Mouse (Mus musculus): ENCODE results near the gene Kcna1.
A peak's percentile ranks its signal among the peaks of the same experiment; 100 is the strongest.

The Kcna1 gene

DNA sequence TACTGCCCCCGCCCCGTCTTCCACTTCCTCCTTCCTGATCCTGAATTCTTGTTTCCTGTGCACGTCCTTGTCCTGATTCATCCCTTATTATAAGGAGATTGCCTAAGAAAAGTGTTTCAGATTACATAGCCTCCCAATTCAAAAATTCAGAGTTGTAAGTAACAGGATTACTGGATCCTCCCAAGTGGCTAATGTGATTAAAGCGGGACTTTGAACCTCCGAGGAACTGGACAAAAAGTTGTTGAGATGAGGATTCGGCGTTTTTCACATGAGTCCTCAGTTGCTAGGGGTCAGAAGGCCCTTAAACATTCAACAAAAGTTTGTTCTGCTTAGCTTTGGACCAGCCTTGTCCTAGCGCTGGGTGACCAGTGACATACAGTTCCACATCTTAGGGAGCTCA is at the start of gene Kcna1:
TSS of gene Kcna1 (minus strand) at position 4 of the 400 bp plus-strand sequence.
- ATAC-seq (ENCODE audit: insufficient number of reproducible peaks, low FRiP score, low TSS enrichment): no peak

DNA sequence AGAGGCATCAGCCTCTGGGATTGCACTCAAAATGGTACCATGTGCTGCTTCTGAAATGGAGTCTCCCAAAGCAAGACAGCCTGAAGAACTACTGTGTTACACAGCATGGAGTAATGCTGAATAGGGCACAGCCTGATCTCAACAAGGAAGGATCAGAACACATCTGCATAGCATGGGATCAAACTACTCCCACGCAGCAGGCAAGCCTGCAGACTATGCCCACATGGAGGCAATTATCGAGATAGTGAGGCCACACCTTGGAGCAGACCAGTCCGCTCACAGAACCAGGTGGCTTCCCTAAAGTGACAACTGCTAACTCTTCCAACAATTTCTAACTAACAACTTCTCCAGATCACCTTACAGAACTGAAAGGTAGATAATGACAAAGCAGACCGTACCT is 40.9 kb upstream of the Kcna1 start:
- no peak for ATAC-seq (ENCODE audit: insufficient number of reproducible peaks, low FRiP score, low TSS enrichment)

DNA sequence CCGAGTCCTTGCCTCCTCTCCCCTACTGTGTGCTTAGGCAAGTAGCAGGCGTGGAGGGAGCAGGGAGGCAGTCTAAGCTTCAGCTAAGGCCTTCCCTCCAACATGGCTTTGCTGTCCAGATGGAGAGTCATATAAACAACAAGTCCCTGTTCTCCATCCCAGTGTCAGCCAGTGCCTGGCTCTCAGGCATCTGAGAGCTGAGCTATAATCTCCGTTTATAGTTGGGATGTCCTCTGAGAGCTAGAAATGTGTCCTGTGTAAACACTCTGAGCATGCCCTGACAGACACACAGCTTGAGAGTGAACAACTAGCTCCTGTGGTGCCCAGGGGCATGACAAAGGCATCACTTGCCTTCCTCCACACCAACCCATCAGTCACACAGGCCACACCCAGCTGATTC is 39.0 kb upstream of the Kcna1 start:
- no peak for ATAC-seq (ENCODE audit: insufficient number of reproducible peaks, low FRiP score, low TSS enrichment)

DNA sequence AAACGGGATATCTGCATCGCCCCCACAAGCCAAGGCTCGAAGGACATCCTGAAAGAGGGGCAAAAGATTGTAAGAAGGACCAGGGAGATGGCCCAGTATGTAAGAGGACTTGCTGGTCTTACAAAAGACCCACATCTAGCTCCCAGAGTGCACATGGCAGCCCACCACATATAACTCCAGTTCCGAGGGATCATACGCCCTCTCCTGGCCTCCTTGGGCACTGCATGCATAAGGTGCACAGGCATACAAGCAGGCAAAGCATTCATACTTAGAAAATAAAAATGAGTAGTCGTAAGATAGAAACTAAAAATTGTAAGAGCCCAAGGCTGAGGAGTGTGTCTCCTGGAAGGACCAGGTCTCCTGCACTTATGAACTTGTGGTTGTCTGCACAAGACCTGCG is 32.8 kb upstream of the Kcna1 start:
- no peak for ATAC-seq (ENCODE audit: insufficient number of reproducible peaks, low FRiP score, low TSS enrichment)

DNA sequence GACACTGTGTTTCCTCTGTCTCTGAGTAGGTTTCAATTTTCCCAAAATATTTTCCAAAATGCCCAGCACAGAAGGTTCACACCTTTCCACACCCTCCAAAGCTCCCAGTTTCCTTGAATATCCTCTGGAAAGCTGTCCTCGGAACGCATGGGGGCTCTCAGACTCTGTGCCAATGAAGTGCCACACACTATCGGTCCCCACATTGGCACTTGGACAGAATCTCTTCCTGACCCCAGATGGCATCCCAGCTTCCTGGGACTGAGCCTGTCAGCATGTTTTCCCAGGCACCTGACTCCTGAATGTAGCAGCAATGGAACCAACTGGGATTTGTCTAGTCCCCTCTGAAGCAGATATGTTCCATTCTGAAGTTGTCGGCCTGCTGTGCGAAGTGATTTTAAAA is 20.8 kb upstream of the Kcna1 start:
- ATAC-seq (ENCODE audit: insufficient number of reproducible peaks, low FRiP score, low TSS enrichment): peak; percentile 82

DNA sequence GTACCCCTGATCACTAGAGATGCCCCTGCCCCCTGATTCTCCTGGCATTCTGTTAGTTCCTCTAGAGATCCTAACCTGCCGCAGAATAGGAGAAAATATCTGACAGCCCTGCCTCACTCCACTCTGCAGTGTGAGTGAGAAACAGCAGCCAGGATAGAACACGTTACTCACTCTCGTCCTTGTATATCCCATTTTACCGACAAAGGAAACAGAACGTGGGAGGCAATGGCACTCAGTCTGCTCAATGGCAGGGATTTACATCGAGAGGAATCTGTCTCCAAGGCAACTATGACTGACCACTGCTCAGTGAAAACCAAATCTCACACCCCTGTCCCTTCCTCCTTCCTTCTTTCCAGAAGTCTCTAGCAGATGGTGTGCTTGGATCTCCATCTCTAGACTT is 19.9 kb upstream of the Kcna1 start:
- no peak for ATAC-seq (ENCODE audit: insufficient number of reproducible peaks, low FRiP score, low TSS enrichment)

DNA sequence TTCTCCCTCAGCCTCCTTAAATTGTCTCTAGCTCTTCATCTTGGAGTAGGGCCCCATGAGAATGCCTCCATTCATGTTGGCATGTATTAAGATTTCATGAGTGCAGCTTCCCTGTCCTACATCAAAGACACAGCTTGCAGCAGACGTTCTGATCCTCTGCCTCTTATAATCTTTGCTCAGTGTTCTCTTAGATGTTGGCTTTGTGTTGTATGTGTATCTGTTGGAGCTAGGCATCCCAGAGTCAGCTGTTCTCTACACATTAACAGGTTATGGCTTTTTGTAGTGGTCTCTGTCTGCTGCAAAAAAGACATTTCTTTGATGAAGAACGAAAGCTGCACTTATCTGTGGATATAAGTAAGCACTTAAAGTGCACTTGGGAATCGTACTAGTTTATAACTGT is 18.4 kb upstream of the Kcna1 start:
- no peak for ATAC-seq (ENCODE audit: insufficient number of reproducible peaks, low FRiP score, low TSS enrichment)

DNA sequence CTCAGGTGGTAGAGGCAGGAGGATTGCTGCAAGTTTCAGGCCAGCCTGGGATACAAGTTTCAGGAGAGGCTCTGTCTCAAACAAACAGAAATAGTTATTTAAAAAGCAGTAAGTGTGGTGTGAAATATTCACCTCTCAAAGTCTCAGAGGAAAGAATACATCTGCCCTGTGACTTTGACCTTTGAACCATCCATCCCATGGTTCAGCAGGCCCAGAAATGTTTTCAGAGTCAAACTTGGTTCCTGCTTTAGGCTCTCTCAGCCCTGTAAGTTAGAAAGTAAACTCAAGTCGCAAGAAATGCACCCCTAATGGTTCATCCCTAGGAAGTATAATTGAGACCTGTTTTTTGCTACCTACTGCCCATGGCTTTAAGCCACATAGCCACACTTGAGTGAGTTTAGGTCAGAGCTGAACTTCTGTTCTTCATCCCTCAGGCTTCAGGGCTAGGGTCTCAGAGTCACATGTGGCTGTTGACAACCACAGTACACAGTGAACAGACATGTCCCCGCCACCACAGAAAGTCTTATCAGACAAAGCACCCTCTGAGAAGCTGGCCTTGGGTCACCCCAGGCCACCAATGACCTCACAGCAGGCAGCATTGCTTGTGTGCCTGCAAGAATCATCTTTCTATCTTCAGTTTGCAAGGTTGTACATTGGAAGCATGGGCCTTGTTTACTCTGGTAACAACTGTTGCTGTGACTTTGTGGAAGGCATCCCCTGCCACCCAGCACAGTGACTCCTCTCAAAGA is 11.6 kb upstream of the Kcna1 start:
- ATAC-seq (ENCODE audit: insufficient number of reproducible peaks, low FRiP score, low TSS enrichment): no peak

DNA sequence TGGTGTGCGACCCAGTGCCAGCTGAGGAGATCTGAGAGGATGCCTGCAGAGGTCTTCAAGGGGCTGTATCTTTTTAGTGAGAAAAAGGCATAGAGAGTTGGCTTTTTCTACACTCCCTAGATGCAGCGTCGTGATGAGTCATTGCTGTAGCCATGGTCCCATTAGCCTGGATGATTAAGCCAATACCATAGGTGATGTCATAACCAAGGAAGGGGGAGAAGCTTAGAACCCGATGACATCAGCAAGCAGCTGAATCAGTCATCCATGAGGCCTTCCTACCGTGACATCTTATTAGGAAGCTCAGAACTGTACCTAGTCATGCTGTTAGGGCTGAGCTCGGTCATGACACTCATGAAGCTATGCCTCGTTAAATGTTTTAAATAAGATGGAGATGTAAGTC is 7.4 kb upstream of the Kcna1 start:
- no peak for ATAC-seq (ENCODE audit: insufficient number of reproducible peaks, low FRiP score, low TSS enrichment)

DNA sequence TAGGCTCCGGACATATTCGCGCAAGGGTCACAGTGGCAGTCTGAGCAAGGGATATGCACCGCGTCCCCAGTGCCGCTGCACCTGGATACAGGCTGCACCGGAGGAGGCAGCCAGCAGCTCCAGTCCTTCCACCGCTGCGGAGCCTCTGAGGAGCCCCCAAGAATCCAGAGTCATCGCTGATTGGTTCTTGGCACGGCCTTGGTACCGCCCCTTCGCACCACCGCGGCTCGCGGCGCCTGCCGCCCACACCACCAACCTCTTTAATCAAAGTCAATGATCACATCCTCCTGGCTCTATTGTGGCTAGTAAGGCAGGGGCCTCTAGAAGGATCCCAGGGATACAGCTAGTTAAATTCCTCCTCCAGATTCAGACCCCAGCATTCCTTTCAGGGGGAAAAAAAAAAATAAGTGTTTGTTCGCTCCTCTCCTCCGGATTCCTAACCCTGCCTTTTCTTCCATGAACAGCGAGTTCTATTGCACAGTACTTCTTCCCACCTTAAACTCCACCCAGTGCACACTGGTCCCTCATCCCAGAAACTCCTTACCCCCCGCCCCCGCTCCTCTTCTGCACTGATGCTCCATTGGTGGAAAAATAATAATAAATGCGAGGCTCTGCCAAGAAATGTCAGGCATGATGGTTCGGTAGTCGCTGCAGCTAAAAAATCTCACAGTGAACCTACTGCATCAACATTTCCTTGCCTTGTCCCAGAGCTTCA is 383 bp downstream of the Kcna1 start:
- peak; percentile 68 for ATAC-seq (ENCODE audit: insufficient number of reproducible peaks, low FRiP score, low TSS enrichment)

DNA sequence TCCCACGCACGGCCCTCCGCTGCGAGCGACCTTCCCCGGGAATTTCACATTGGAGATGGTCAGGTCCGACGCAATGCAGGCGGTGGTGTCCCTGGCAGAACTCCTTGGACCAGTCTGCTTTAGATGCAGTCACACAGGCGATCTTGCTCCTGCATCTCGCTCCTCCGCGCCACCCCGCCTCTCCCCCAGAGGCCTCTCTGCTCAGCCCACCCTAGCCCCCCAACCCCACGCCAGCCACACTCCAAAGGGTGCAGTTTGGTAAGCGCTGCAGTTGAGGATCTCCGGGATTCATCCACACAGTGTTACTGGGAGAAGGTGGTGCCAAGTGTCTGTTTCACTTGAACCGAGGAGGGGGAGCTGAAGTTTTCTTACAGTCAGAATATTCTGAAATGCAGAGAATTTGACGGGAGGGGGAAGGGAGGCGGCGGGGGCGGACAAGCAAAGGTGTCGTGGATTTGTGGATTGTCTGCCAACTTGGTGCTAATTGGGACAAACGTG is 1.1 kb downstream of the Kcna1 start:
- peak; percentile 50 for ATAC-seq (ENCODE audit: insufficient number of reproducible peaks, low FRiP score, low TSS enrichment)

DNA sequence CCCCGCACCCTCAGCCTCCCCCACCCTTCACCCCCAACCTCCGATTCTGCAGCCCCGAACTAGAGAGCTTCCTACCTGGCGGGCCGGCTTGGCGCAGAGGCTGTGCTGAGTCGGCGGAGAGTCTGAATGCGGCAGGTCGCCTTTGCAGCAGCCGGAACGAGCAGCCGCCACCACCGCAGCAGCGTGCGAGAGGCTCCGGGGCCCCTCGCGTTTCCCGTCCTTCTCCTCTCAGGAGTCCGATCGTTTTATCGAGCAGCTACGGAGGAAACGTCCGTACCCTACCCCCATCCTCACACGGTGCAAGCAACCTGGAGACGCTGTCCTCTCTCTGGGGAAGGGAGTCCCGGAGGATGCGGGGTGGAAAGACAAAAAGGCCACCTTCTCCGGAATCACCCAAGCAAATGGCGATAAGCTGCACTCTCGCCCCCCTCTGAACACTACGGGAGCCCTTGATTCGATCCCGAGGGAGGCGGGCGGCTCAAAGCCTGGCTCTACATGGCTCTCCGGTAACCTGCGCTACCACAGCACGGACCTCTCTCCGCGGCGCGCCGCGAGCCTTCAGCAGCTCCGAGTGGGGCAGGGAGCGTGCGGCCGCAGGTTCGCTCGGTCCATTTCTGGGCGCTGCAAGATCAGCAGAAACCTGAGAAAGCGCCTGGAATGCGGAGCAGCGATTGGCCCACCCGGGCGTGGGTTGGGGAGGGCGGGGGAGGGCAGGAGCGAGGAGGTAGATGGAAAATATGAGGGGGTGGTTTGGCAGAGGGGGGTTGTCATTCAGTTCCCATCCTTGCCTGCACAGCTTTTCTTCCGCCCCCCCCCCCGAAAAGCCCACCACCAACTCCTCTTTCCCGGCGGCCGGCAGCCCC is 1.8 kb downstream of the Kcna1 start:
- peak; percentile 71 for ATAC-seq (ENCODE audit: insufficient number of reproducible peaks, low FRiP score, low TSS enrichment)

DNA sequence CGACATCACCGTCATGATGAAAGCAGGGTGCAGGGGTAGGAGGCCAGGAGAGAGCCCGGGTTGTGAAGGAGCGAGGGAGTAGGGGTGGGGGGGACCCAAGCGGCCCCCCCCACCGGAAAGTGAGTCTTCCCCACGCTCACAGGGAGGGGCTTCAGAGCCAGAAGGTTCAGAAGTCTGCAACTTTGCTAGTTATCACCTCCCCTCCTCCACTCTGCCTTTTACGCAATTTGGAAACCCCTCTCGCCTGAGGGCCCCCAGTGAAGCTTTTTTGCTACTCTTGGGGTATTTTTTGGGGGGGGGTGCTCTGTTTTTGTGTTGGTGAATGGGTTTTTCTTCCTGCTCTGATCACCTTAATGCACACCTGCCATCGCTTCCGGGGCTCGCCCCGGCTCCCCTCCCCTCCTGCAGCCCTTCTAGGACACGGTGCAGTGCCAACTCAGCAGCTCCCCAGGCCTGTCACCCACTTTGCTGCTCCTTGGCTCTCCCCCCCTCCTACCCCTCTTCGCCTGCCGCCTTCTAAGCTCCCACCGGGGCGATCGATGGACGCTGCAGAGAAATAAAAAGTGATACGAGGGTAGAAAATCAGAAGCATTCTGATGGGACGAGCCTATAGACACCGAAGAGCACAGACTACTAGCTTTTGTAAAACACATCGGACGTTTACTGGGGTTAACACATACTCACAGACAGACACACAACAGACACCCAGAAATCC is 2.7 kb downstream of the Kcna1 start:
- ATAC-seq (ENCODE audit: insufficient number of reproducible peaks, low FRiP score, low TSS enrichment): no peak

DNA sequence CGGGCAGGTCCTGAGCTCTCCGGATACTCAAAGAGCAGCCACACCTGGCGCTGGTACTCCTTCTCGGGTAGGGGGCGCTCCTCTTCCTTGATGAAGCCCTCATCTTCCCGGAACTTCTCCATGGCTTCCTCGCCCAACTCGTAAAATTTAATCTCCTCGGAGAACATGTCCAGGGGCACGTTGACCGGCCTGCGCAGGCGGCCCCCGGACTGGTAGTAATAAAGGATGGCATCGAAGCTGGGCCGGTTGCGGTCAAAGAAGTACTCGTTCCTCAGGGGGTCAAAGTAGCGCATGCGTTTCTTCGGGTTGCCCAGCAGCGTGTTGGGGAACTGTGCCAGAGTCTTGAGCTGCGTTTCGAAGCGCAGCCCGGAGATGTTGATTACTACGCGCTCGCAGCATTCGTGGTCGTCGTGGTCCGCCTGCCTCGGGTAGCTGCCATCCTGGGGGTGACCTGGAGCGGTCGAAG is 3.3 kb downstream of the Kcna1 start:
- ATAC-seq (ENCODE audit: insufficient number of reproducible peaks, low FRiP score, low TSS enrichment): no peak

DNA sequence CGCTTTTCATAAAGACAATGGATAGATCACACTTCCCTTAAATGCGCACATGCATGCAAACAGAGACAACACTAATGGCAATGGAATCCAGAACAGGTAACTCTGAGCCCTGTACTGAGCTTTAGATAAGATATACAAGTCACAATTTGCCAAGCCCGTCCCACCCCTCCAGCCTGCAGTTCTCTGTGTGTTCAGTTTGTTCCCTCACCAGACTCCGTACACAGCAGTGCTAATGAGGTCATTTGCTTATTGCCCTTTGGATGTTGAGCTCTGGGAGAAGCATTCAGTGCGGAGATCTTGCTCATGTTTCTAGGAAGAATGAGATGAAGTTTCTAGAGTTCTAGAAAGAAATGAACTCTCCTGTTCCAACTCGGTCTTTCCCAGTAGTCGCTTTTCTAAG is 17.7 kb downstream of the Kcna1 start:
- no peak for ATAC-seq (ENCODE audit: insufficient number of reproducible peaks, low FRiP score, low TSS enrichment)

DNA sequence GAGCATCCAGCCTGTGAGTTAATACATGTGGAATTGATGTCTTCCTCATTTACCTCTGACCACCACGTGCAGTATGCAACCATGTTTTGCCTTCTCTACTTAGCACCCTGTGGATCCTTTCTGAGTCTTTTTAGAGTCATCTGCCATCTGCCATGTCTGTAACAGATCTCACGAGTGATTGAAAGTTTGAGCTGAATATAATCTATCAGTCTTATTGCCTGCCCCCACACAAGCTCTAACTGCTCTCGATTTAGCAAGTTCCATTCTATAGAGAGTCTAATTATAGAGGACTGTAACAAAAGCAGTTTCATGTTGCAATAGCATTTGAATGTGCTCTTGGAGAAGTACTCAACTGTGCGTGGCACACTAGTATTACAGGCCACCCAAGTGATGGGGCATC is 27.7 kb downstream of the Kcna1 start:
- ATAC-seq (ENCODE audit: insufficient number of reproducible peaks, low FRiP score, low TSS enrichment): no peak

DNA sequence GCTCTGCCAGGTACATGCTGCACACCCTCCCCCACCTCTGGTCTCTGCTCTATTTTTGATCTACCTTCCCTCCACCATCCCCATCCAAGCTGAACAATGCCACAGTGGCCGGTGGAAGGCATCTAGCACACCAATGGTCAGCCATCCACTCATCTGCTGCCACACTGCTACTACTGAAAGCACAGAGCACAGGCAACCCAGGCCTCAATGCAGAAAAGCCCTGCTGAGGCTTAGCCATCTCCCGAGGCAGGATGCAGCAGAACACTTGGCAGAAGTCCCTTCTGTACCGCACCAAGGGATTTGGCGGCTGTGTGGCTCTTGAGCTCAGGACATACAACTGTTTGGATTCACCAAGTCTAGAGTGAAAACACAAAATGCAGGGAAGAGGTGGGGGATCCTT is 35.4 kb downstream of the Kcna1 start:
- ATAC-seq (ENCODE audit: insufficient number of reproducible peaks, low FRiP score, low TSS enrichment): peak; percentile 41

DNA sequence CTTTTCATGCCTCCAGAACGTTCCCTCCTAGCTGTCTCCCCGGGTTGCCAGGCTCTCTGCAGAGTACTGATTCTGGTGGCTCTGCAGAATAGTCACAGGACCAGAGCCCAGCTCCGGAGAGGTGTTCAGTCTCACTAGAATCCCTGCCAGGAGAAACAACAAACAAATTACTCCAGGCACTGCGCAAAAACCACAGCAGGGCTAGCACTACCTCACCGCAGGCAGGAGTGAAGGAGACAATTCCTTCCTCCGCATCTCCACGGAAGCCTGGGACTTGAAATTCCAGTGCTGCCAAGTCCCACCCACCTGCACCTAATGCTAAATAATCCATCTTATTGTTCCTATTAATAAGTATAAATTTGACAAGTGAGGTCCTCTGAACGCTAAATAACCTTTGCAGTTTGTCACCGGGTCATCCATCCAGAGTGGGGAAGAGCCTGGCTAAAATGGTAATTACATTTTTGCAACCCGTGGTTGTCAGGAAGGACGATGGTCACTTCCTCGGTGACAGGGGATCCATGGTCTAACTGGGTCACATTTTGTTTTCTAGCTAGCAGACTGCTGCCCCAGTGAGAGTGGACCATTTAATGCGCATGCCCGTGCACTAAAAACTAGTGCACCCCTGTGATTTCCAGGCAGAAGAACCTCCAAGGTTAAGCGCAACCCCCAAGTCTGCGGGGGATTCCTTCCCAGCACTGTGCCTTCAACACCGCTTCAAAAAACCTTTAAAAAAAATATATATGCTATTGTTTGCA is 36.8 kb downstream of the Kcna1 start:
- ATAC-seq (ENCODE audit: insufficient number of reproducible peaks, low FRiP score, low TSS enrichment): peak; percentile 42; the same call in 1 of the 2 replicates

DNA sequence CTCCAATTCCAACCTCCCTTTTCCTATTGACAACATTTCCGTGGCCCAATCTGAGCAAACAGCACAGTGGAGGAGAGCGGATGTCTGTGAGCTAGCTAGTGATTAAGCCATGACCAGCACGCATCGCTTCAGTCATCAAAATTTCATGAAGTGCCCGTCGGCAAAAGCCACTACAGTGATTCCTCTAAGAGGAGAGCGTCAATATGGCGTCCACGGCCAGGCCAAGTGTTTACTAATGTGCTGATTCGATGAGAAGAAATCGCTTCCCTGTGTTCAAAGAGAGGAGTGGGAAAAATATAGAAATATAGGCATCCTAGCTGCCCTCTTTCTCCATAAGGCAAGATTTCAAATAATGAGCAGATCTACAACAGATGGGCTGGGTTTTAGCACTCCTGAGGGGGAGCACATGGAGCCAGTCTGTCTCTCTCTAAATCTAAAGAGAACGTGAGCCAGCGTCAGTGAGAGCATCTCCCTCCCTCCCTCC is 44.3 kb downstream of the Kcna1 start:
- peak; percentile 64; the same call in 1 of the 2 replicates for ATAC-seq (ENCODE audit: insufficient number of reproducible peaks, low FRiP score, low TSS enrichment)
